Mouse (Mus musculus): ENCODE results near the gene Nrtn. TPM values are rescaled to one million over a fixed set of nuclear protein-coding genes. Genes with fewer than 3 reads are reported as not detected.
A peak's percentile ranks its signal among the peaks of the same experiment; 100 is the strongest.

Gene Nrtn
- polyA plus RNA-seq, 1 experiment from 2014 or later = 1.5 TPM

GRCm38 (mm10) chr17:56729151-56729550, 28.2 kb downstream of the Nrtn start:
- Histone ChIP-seq H3K4me1 (replicated peaks) (peaks cover 18% of the 10 kb centered on the region; the same call in 1 of the 2 replicates), H3K9me3 (no peaks in the 10 kb centered on the region), H3K4me3 (no peak overlapping the region), H3K4me2 (no peak overlapping the region), H3K9ac (no peak overlapping the region), H3K36me3 (peaks cover 13% of the 10 kb centered on the region), H3K27ac (no peak overlapping the region), H3K27me3 (no peaks in the 10 kb centered on the region)
- ATAC-seq (ENCODE audit: low FRiP score) = no peak
- 52% methylated on average over 6 of the region's 6 CpGs for WGBS

GRCm38 (mm10) chr17:56728117-56728516, 29.2 kb downstream of the Nrtn start:
- Histone ChIP-seq H3K4me1 (replicated peaks) (peaks cover 18% of the 10 kb centered on the region; the same call in 1 of the 2 replicates), H3K27me3 (no peaks in the 10 kb centered on the region), H3K9me3 (no peaks in the 10 kb centered on the region), H3K4me2 (no peak overlapping the region), H3K36me3 (peaks cover 23% of the 10 kb centered on the region), H3K27ac (no peak overlapping the region), H3K9ac (no peak overlapping the region), H3K4me3 (no peak overlapping the region)
- 41% methylated on average over 12 of the region's 12 CpGs for WGBS
- ATAC-seq (ENCODE audit: low FRiP score) = no peak

GRCm38 (mm10) chr17:56727659-56728058, 29.7 kb downstream of the Nrtn start:
- WGBS = 17% methylated on average over 12 of the region's 12 CpGs

GRCm38 (mm10) chr17:56727029-56727649, 30.2 kb downstream of the Nrtn start:
- H3K36me3 ChIP-seq = peaks cover 33% of the 10 kb centered on the region
- H3K9me3 ChIP-seq = no peaks in the 10 kb centered on the region
- no peak overlapping the region for H3K27ac ChIP-seq
- H3K9ac ChIP-seq = no peak overlapping the region
- H3K4me3 ChIP-seq = no peak overlapping the region
- H3K4me1 ChIP-seq (replicated peaks) = peaks cover 18% of the 10 kb centered on the region; the same call in 1 of the 2 replicates
- no peaks in the 10 kb centered on the region for H3K27me3 ChIP-seq
- WGBS = 18% methylated on average over 7 of the region's 7 CpGs
- no peak overlapping the region for H3K4me2 ChIP-seq
- ATAC-seq (ENCODE audit: low FRiP score) = no peak

More at GRCm38 (mm10) chr17:56727659-56728058, 29.7 kb downstream of the Nrtn start:
- no peaks in the 10 kb centered on the region for H3K27me3 ChIP-seq
- H3K9ac ChIP-seq = no peak overlapping the region
- peaks cover 18% of the 10 kb centered on the region; the same call in 1 of the 2 replicates for H3K4me1 ChIP-seq (replicated peaks)
- H3K36me3 ChIP-seq = peaks cover 28% of the 10 kb centered on the region
- H3K9me3 ChIP-seq = no peaks in the 10 kb centered on the region
- no peak for ATAC-seq (ENCODE audit: low FRiP score)
- H3K27ac ChIP-seq = no peak overlapping the region
- H3K4me3 ChIP-seq = no peak overlapping the region
- no peak overlapping the region for H3K4me2 ChIP-seq

- Histone ChIP-seq H3K4me3 (no peak overlapping the region), H3K36me3 (peaks cover 47% of the 10 kb centered on the region), H3K27me3 (no peaks in the 10 kb centered on the region), H3K9ac (peak overlapping the region; percentile 39; the same call in 1 of the 2 replicates), H3K4me2 (no peak overlapping the region), H3K9me3 (no peaks in the 10 kb centered on the region), H3K27ac (no peak overlapping the region), H3K4me1 (replicated peaks) (peaks cover 29% of the 10 kb centered on the region)
- WGBS = 87% methylated on average over 11 of the region's 11 CpGs
- no peak for ATAC-seq (ENCODE audit: low FRiP score)
Observed at GRCm38 (mm10) chr17:56723419-56724161, 33.7 kb downstream of the Nrtn start.

- Histone ChIP-seq H3K9me3 (no peaks in the 10 kb centered on the region), H3K9ac (no peak overlapping the region), H3K36me3 (peaks cover 47% of the 10 kb centered on the region), H3K4me2 (no peak overlapping the region), H3K4me3 (no peak overlapping the region), H3K27ac (no peak overlapping the region), H3K27me3 (no peaks in the 10 kb centered on the region), H3K4me1 (replicated peaks) (peaks cover 28% of the 10 kb centered on the region)
- 86% methylated on average over 5 of the region's 5 CpGs for WGBS
- no peak for ATAC-seq (ENCODE audit: low FRiP score)
Observed at GRCm38 (mm10) chr17:56722441-56722840, 34.9 kb downstream of the Nrtn start.

GRCm38 (mm10) chr17:56717363-56718058, 39.8 kb downstream of the Nrtn start, which contains the start of the genes Ndufa11 and Vmac:
Gene Ndufa11 (plus strand): TSS chr17:56717767.
Gene Vmac (minus strand): TSS chr17:56718022.
- H3K27me3 ChIP-seq = no peaks in the 10 kb centered on the region
- peak within 1 kb of the TSS; percentile 77 for H3K4me2 ChIP-seq
- peak within 1 kb of the TSS; percentile 92 for H3K27ac ChIP-seq
- WGBS = under 1% methylated on average over 59 of the region's 59 CpGs
- H3K9me3 ChIP-seq = no peaks in the 10 kb centered on the region
- peaks cover 26% of the 10 kb centered on the region for H3K36me3 ChIP-seq
- peak within 1 kb of the TSS; percentile 95 for H3K9ac ChIP-seq
- peaks cover 39% of the 10 kb centered on the region for H3K4me1 ChIP-seq (replicated peaks)
- ATAC-seq (ENCODE audit: low FRiP score) = peak; percentile 74
- peak within 1 kb of the TSS; percentile 79 for H3K4me3 ChIP-seq

GRCm38 (mm10) chr17:56716655-56717362, 40.5 kb downstream of the Nrtn start:
- peaks cover 26% of the 10 kb centered on the region for H3K36me3 ChIP-seq
- peak; percentile 94 for ATAC-seq (ENCODE audit: low FRiP score)
- peaks cover 39% of the 10 kb centered on the region for H3K4me1 ChIP-seq (replicated peaks)
- peak overlapping the region; percentile 95 for H3K9ac ChIP-seq
- H3K27me3 ChIP-seq = no peaks in the 10 kb centered on the region
- under 1% methylated on average over 55 of the region's 55 CpGs for WGBS
- H3K27ac ChIP-seq = peak overlapping the region; percentile 92
- peak overlapping the region; percentile 79 for H3K4me3 ChIP-seq
- peak overlapping the region; percentile 77 for H3K4me2 ChIP-seq
- H3K9me3 ChIP-seq = no peaks in the 10 kb centered on the region

GRCm38 (mm10) chr17:56715914-56716654, 41.2 kb downstream of the Nrtn start:
- ATAC-seq (ENCODE audit: low FRiP score) = peak; percentile 4
- no peaks in the 10 kb centered on the region for H3K27me3 ChIP-seq
- 24% methylated on average over 22 of the region's 22 CpGs for WGBS
- peak overlapping the region; percentile 79 for H3K4me3 ChIP-seq
- H3K27ac ChIP-seq = peak overlapping the region; percentile 91
- H3K4me2 ChIP-seq = peak overlapping the region; percentile 77
- no peaks in the 10 kb centered on the region for H3K9me3 ChIP-seq
- H3K36me3 ChIP-seq = peaks cover 26% of the 10 kb centered on the region
- H3K4me1 ChIP-seq (replicated peaks) = peaks cover 39% of the 10 kb centered on the region
- peak overlapping the region; percentile 85 for H3K9ac ChIP-seq

GRCm38 (mm10) chr17:56715360-56715759, 42.0 kb downstream of the Nrtn start:
- Histone ChIP-seq H3K4me1 (replicated peaks) (peaks cover 36% of the 10 kb centered on the region), H3K9ac (peak overlapping the region; percentile 85), H3K4me3 (peak overlapping the region; percentile 79), H3K9me3 (no peaks in the 10 kb centered on the region), H3K27ac (no peak overlapping the region), H3K36me3 (peaks cover 29% of the 10 kb centered on the region), H3K4me2 (peak overlapping the region; percentile 77), H3K27me3 (no peaks in the 10 kb centered on the region)
- WGBS = 68% methylated on average over 11 of the region's 11 CpGs
- ATAC-seq (ENCODE audit: low FRiP score) = no peak

GRCm38 (mm10) chr17:56709708-56710107, 47.6 kb downstream of the Nrtn start:
- Histone ChIP-seq H3K27me3 (no peaks in the 10 kb centered on the region), H3K4me3 (no peak overlapping the region), H3K27ac (no peak overlapping the region), H3K9me3 (no peaks in the 10 kb centered on the region), H3K4me2 (no peak overlapping the region), H3K4me1 (replicated peaks) (no peaks in the 10 kb centered on the region), H3K9ac (no peak overlapping the region), H3K36me3 (peaks cover 82% of the 10 kb centered on the region)
- ATAC-seq (ENCODE audit: low FRiP score) = no peak
- whole genome bisulfite sequencing = 85% methylated on average over 3 of the region's 3 CpGs

Measured in hindbrain, embryonic 13.5 days (tissue).